Mouse (Mus musculus) testis, adult 2 months (tissue): ENCODE results near the gene Car8. TPM values are rescaled to one million over a fixed set of nuclear protein-coding genes. Genes with fewer than 3 reads are reported as not detected.

ENCODE experiments used
- H3K27ac ChIP-seq: fragments of 200-500 bp; 2 replicates; pipeline ENCODE4 v1.5.1; 2012; ENCODE audit warnings: low read depth, low read length; ENCODE audit not compliant: control insufficient read depth, insufficient read depth
- H3K27me3 ChIP-seq: fragments of 200-500 bp; 2 replicates; pipeline ENCODE4 v1.6.1; 2012; ENCODE audit warnings: mild to moderate bottlenecking, low read length, moderate library complexity; ENCODE audit not compliant: control insufficient read depth, insufficient read depth
- H3K36me3 ChIP-seq: fragments of 200-500 bp; 2 replicates; pipeline ENCODE4 v1.6.1; 2012; ENCODE audit warnings: mild to moderate bottlenecking, low read length; ENCODE audit not compliant: control insufficient read depth, insufficient read depth
- H3K4me1 ChIP-seq: fragments of 200-500 bp; 2 replicates; pipeline ENCODE4 v1.6.1; 2012; ENCODE audit warnings: low read length; ENCODE audit not compliant: control insufficient read depth, insufficient read depth
- H3K4me3 ChIP-seq: fragments of 200-500 bp; 2 replicates; pipeline ENCODE4 v1.5.1; 2012; ENCODE audit warnings: low read depth, mild to moderate bottlenecking, low read length, moderate library complexity, mixed read lengths; ENCODE audit not compliant: control insufficient read depth
- CTCF ChIP-seq: fragments of 200-500 bp; IDR thresholded peaks from 2 replicates; pipeline ENCODE4 v1.5.1; 2012; ENCODE audit warnings: low read depth, mild to moderate bottlenecking, inconsistent platforms, low read length, moderate library complexity; ENCODE audit not compliant: control insufficient read depth, insufficient read depth, insufficient replicate concordance
- POLR2A ChIP-seq: fragments of 200-500 bp; IDR thresholded peaks from 2 replicates; pipeline ENCODE4 v1.6.1; 2012; ENCODE audit warnings: low read depth, mild to moderate bottlenecking, inconsistent platforms, low read length, moderate library complexity; ENCODE audit not compliant: control insufficient read depth
- polyA plus RNA-seq: library from polyadenylated mRNA; depleted of rRNA; stranded (reverse); fragments of >200 nt; gene quantifications from 2 replicates; pipeline ENCODE4 v1.2.3, GENCODE M21; 2012

Car8 gene
- polyA plus RNA-seq, 1 experiment, result 0.05 TPM

- Histone ChIP-seq H3K36me3 (no peaks in the 10 kb centered on the region), H3K27me3 (no peaks in the 10 kb centered on the region), H3K4me3 (no peak overlapping the region), H3K27ac (no peak overlapping the region), H3K4me1 (no peaks in the 10 kb centered on the region)
- TF ChIP-seq POLR2A, result no peak
- TF ChIP-seq CTCF, result no peak
Observed at GRCm38 (mm10) chr4:8216551-8216950, 22.3 kb downstream of the Car8 start.

- Histone ChIP-seq H3K27ac (no peak overlapping the region), H3K4me1 (no peaks in the 10 kb centered on the region), H3K36me3 (no peaks in the 10 kb centered on the region), H3K27me3 (no peaks in the 10 kb centered on the region), H3K4me3 (no peak overlapping the region)
- no peak for TF ChIP-seq CTCF
- TF ChIP-seq POLR2A, result no peak
Observed at GRCm38 (mm10) chr4:8213661-8214060, 25.2 kb downstream of the Car8 start.

- TF ChIP-seq POLR2A, result no peak
- TF ChIP-seq CTCF, result no peak
- H3K27me3 ChIP-seq, result no peaks in the 10 kb centered on the region
- no peaks in the 10 kb centered on the region for H3K36me3 ChIP-seq
- H3K4me3 ChIP-seq, result no peak overlapping the region
- H3K4me1 ChIP-seq, result no peaks in the 10 kb centered on the region
- no peak overlapping the region for H3K27ac ChIP-seq
Observed at GRCm38 (mm10) chr4:8212873-8213569, 25.8 kb downstream of the Car8 start.

GRCm38 (mm10) chr4:8210452-8210851 lies 28.4 kb downstream of the Car8 start:
- Histone ChIP-seq H3K4me3 (no peak overlapping the region), H3K27me3 (no peaks in the 10 kb centered on the region), H3K4me1 (no peaks in the 10 kb centered on the region), H3K27ac (no peak overlapping the region), H3K36me3 (no peaks in the 10 kb centered on the region)
- no peak for TF ChIP-seq POLR2A
- TF ChIP-seq CTCF, result no peak

- TF ChIP-seq CTCF (no peak), POLR2A (no peak)
- Histone ChIP-seq H3K4me1 (no peaks in the 10 kb centered on the region), H3K27me3 (no peaks in the 10 kb centered on the region), H3K36me3 (no peaks in the 10 kb centered on the region), H3K27ac (no peak overlapping the region), H3K4me3 (no peak overlapping the region)
Observed at GRCm38 (mm10) chr4:8207924-8208323, 30.9 kb downstream of the Car8 start.

- Histone ChIP-seq H3K27me3 (no peaks in the 10 kb centered on the region), H3K27ac (no peak overlapping the region), H3K36me3 (no peaks in the 10 kb centered on the region), H3K4me1 (no peaks in the 10 kb centered on the region), H3K4me3 (no peak overlapping the region)
- TF ChIP-seq CTCF (no peak), POLR2A (no peak)
Observed at GRCm38 (mm10) chr4:8206918-8207573, 31.8 kb downstream of the Car8 start.

- H3K27ac ChIP-seq, result no peak overlapping the region
- no peaks in the 10 kb centered on the region for H3K36me3 ChIP-seq
- TF ChIP-seq POLR2A (no peak), CTCF (no peak)
- H3K4me3 ChIP-seq, result no peak overlapping the region
- H3K4me1 ChIP-seq, result no peaks in the 10 kb centered on the region
- no peaks in the 10 kb centered on the region for H3K27me3 ChIP-seq
Observed at GRCm38 (mm10) chr4:8205089-8205649, 33.7 kb downstream of the Car8 start.
